Mouse (Mus musculus): ENCODE results near the gene Psmb7. TPM values are rescaled to one million over a fixed set of nuclear protein-coding genes. Genes with fewer than 3 reads are reported as not detected.

Psmb7 gene
- polyA plus RNA-seq, 1 experiment from 2014 or later, result 267 TPM

- Histone ChIP-seq H3K4me2 (replicated peaks) (no peak overlapping the region), H3K27ac (no peak overlapping the region), H3K9me3 (no peaks in the 10 kb centered on the region), H3K4me3 (no peak overlapping the region), H3K36me3 (peaks cover 25% of the 10 kb centered on the region), H3K9ac (no peak overlapping the region), H3K4me1 (0 out of 2 replicates have a peak, but pooled peaks cover 4% of the 10 kb centered on the region), H3K27me3 (no peaks in the 10 kb centered on the region)
- WGBS, result 92% methylated on average over 6 of the region's 6 CpGs
- no peak for ATAC-seq (ENCODE audit: insufficient number of reproducible peaks, insufficient read depth, low FRiP score, low TSS enrichment)
Measured at GRCm38 (mm10) chr2:38612596-38612995, 31.3 kb downstream of the Psmb7 start.

DNA sequence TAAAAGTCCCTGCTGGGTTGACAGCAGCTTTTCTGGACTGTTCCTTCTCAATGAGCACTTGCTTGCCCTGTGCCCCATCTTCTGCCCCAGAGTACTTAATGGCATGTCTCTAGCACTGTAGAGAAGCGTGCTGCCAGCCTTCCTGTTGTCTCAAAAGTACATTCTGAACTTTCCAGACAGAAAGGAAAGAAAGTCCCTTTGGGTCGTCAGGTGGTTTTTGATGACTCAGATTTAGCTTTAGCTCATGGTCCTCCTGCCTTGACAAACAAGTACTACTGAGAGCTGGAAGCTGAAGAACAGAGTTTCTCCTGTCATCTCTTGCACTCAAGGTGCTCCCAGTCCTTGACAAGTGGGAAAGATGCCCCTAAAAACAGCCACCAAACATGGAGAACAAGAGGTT, 33.7 kb downstream of the Psmb7 start:
- no peaks in the 10 kb centered on the region for H3K27me3 ChIP-seq
- H3K4me2 ChIP-seq (replicated peaks), result no peak overlapping the region
- H3K36me3 ChIP-seq, result peaks cover 26% of the 10 kb centered on the region
- no peak overlapping the region for H3K27ac ChIP-seq
- H3K4me3 ChIP-seq, result no peak overlapping the region
- H3K9ac ChIP-seq, result no peak overlapping the region
- no peaks in the 10 kb centered on the region for H3K9me3 ChIP-seq
- no peaks in the 10 kb centered on the region for H3K4me1 ChIP-seq
- no peak for ATAC-seq (ENCODE audit: insufficient number of reproducible peaks, insufficient read depth, low FRiP score, low TSS enrichment)
- 93% methylated on average over 2 of the region's 2 CpGs for WGBS

DNA sequence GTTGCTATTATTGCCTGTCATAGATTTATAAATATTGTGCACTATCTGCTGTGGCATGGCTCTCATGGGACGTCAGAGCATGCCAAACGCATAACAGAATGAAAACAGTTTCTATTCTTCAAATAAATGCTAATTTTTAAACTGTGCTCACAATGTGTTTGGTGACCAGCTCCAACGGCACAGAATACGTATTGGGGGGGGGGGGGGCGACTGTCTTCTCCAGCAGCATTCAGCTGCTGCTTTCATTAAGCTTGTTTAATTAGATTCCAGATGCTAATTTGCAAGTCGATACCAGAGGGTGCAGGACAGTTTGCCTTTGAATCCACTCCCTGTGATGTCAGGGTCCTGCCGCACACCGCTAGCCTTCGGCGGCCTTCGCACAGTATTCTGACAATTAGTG, 34.6 kb downstream of the Psmb7 start:
- no peak for ATAC-seq (ENCODE audit: insufficient number of reproducible peaks, insufficient read depth, low FRiP score, low TSS enrichment)
- Histone ChIP-seq H3K9ac (no peak overlapping the region), H3K4me1 (no peaks in the 10 kb centered on the region), H3K36me3 (peaks cover 26% of the 10 kb centered on the region), H3K4me3 (no peak overlapping the region), H3K9me3 (no peaks in the 10 kb centered on the region), H3K27ac (no peak overlapping the region), H3K4me2 (replicated peaks) (no peak overlapping the region), H3K27me3 (no peaks in the 10 kb centered on the region)
- 86% methylated on average over 11 of the region's 11 CpGs for WGBS

DNA sequence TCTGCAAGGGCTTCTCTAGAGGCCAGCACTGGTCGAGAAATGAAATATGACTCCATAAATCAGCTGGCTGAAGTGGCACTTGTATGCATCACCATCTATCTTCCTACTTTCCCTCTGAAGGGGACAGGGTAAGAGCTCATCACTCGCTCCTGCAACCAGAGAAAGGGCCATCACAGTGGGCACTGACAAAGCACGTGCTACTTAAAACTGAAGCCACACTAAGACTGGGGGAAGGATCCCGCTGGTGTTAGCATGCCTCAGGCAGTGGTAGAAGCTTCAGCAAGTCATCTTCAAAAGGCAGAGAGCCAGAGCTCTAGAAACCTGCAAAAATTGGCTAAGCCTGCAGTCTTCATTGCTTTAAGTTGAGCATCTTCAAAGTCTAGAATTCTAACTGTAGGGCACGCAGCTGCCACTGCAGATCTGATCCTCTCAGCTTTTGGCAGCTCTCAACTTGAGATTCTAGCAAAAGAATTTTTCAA, 35.0 kb downstream of the Psmb7 start:
- WGBS, result 83% methylated on average over 5 of the region's 5 CpGs

GRCm38 (mm10) chr2:38607716-38608115, 36.2 kb downstream of the Psmb7 start:
- Histone ChIP-seq H3K4me1 (no peaks in the 10 kb centered on the region), H3K9me3 (no peaks in the 10 kb centered on the region), H3K4me2 (replicated peaks) (no peak overlapping the region), H3K36me3 (peaks cover 22% of the 10 kb centered on the region), H3K27ac (no peak overlapping the region), H3K27me3 (no peaks in the 10 kb centered on the region), H3K4me3 (no peak overlapping the region), H3K9ac (no peak overlapping the region)
- no peak for ATAC-seq (ENCODE audit: insufficient number of reproducible peaks, insufficient read depth, low FRiP score, low TSS enrichment)
- 77% methylated on average over 1 of the region's 1 CpGs for WGBS

More for the DNA sequence above, 35.0 kb downstream of the Psmb7 start:
- no peak overlapping the region for H3K4me2 ChIP-seq (replicated peaks)
- H3K9ac ChIP-seq, result no peak overlapping the region
- no peak for ATAC-seq (ENCODE audit: insufficient number of reproducible peaks, insufficient read depth, low FRiP score, low TSS enrichment)
- peaks cover 26% of the 10 kb centered on the region for H3K36me3 ChIP-seq
- H3K9me3 ChIP-seq, result no peaks in the 10 kb centered on the region
- H3K4me1 ChIP-seq, result no peaks in the 10 kb centered on the region
- no peak overlapping the region for H3K27ac ChIP-seq
- H3K4me3 ChIP-seq, result no peak overlapping the region
- H3K27me3 ChIP-seq, result no peaks in the 10 kb centered on the region

DNA sequence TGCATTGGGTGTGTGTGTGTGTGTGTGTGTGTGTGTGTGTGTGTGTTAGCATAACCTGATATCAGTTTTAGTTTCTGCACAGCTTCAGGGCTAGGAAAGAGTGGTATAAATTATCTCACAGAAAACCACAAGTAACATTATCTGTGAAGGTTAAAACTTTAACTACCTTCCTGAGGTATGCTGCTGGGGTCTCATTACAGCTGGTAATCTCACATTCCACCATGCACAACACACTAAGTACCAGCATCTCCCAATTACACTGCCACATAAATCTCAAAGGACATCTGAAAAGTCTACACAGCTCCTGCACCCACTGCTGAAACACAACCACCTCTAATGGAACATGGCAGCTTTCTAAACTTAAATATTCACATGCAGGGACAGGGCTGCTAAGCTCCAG, 43.0 kb downstream of the Psmb7 start:
- Histone ChIP-seq H3K27ac (no peak overlapping the region), H3K4me2 (replicated peaks) (no peak overlapping the region), H3K9ac (no peak overlapping the region), H3K9me3 (no peaks in the 10 kb centered on the region), H3K4me1 (no peaks in the 10 kb centered on the region), H3K36me3 (0 out of 2 replicates have a peak, but pooled peaks cover 7% of the 10 kb centered on the region), H3K27me3 (no peaks in the 10 kb centered on the region), H3K4me3 (no peak overlapping the region)
- no peak for ATAC-seq (ENCODE audit: insufficient number of reproducible peaks, insufficient read depth, low FRiP score, low TSS enrichment)

DNA sequence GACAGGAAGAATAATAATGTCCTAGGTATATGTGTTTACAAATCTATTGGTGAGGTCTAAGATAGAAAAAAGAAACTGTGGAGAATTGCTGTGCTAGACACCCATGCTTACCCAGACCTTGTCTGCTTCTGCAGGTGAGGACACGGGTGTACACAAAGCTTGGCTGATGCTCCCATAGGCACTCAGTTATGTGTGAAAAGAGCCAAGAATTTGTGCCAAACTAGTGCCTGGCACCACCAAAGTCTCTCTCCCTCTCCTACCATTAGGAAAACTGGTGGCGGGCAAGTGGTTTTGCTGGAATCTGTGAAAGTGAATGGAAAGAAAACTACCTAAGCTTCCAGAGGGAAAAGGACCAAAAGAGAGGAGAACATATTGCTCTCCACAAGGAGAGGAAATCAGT, 45.5 kb downstream of the Psmb7 start:
- Histone ChIP-seq H3K4me1 (no peaks in the 10 kb centered on the region), H3K36me3 (0 out of 2 replicates have a peak, but pooled peaks cover 7% of the 10 kb centered on the region), H3K27me3 (no peaks in the 10 kb centered on the region), H3K4me3 (no peak overlapping the region), H3K4me2 (replicated peaks) (no peak overlapping the region), H3K27ac (no peak overlapping the region), H3K9ac (no peak overlapping the region), H3K9me3 (no peaks in the 10 kb centered on the region)
- no peak for ATAC-seq (ENCODE audit: insufficient number of reproducible peaks, insufficient read depth, low FRiP score, low TSS enrichment)
- WGBS, result 90% methylated on average over 2 of the region's 2 CpGs

DNA sequence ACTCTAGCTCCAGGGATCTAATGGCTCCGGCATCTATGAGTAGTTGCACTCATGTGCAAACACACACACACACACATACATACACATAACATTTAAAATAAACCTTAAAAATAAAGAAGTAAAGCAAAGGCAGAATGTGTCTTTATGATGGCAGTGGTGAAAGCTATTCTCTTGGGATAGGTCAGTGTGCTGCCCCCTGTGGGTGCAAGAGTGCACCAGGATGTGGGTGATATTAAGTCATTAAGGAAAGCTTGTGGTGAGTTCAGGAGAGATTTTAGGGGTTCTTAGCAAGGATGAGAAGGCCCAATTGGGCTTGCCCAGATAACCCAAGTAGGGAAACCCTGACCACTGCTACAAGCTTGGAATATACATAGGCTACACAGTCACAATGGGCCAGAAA, 46.0 kb downstream of the Psmb7 start:
- no peak overlapping the region for H3K4me2 ChIP-seq (replicated peaks)
- H3K27ac ChIP-seq, result no peak overlapping the region
- no peaks in the 10 kb centered on the region for H3K4me1 ChIP-seq
- 94% methylated on average over 1 of the region's 1 CpGs for whole genome bisulfite sequencing
- 0 out of 2 replicates have a peak, but pooled peaks cover 7% of the 10 kb centered on the region for H3K36me3 ChIP-seq
- H3K27me3 ChIP-seq, result no peaks in the 10 kb centered on the region
- no peak for ATAC-seq (ENCODE audit: insufficient number of reproducible peaks, insufficient read depth, low FRiP score, low TSS enrichment)
- H3K9ac ChIP-seq, result no peak overlapping the region
- no peaks in the 10 kb centered on the region for H3K9me3 ChIP-seq
- no peak overlapping the region for H3K4me3 ChIP-seq

DNA sequence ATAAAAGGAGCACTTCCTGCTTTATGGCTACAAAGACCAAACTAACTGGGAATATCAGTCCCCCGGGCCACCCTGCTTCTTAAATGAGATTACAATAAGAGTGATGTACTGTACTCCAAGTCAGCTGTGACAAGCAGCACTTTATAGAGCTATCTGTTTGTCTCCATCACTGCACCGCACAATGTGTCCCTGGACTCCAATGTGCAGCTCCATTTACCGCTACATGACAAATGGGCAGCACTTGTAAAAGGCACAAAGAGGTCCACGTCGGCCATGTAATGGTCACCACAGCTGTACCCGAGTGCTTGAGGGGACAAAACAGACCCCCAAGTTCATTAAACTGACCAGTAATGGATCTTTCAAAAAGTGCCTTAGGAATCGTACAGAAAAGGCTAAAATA, 49.0 kb downstream of the Psmb7 start:
- H3K4me2 ChIP-seq (replicated peaks), result no peak overlapping the region
- H3K9ac ChIP-seq, result no peak overlapping the region
- no peak overlapping the region for H3K4me3 ChIP-seq
- H3K36me3 ChIP-seq, result peaks cover 20% of the 10 kb centered on the region
- H3K27me3 ChIP-seq, result no peaks in the 10 kb centered on the region
- H3K4me1 ChIP-seq, result no peaks in the 10 kb centered on the region
- no peak overlapping the region for H3K27ac ChIP-seq
- 86% methylated on average over 7 of the region's 7 CpGs for WGBS
- no peaks in the 10 kb centered on the region for H3K9me3 ChIP-seq
- ATAC-seq (ENCODE audit: insufficient number of reproducible peaks, insufficient read depth, low FRiP score, low TSS enrichment), result no peak

DNA sequence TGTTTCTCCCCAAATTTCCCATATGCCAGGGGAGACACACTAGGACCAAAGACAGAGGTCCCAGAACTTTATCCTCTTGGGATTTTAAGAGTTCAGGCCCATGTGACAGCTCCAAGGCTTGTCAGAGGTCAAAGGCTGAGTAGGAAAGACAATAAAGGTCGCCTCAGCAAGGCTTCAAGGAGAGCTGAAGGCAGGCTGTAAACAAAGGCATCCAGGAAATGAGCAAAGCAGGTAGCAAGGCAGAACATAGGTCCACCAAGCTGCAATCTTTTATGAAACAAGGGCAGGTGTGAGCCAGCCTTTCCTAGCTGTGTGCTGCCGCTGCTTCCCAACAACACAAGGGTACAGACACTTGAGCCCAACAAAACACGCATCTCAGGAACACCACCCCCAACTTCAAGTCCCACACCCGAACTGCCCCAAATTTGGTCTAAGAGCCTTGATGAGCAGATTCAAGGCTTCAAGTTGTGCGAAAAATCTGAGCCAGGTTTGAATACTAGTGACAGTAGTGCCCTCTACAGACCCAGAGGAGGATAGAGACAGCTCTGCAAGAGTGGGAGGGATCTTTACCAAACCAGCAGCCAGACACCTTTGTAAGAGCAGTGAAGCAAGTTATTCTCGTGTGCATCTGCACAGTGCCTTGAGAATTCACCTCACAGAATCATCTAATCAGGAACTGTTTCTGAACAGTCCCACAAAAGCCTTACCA, 52.0 kb downstream of the Psmb7 start:
- ATAC-seq (ENCODE audit: insufficient number of reproducible peaks, insufficient read depth, low FRiP score, low TSS enrichment), result no peak
- H3K36me3 ChIP-seq, result peaks cover 40% of the 10 kb centered on the region

GRCm38 (mm10) chr2:38586733-38587132, 57.2 kb downstream of the Psmb7 start:
- Histone ChIP-seq H3K27ac (no peak overlapping the region), H3K4me1 (peaks cover 8% of the 10 kb centered on the region; the same call in 1 of the 2 replicates), H3K4me2 (replicated peaks) (no peak overlapping the region), H3K36me3 (peaks cover 68% of the 10 kb centered on the region), H3K9ac (no peak overlapping the region), H3K9me3 (no peaks in the 10 kb centered on the region), H3K27me3 (no peaks in the 10 kb centered on the region), H3K4me3 (no peak overlapping the region)
- 79% methylated on average over 6 of the region's 6 CpGs for WGBS
- no peak for ATAC-seq (ENCODE audit: insufficient number of reproducible peaks, insufficient read depth, low FRiP score, low TSS enrichment)

More for the DNA sequence above, 52.0 kb downstream of the Psmb7 start:
- H3K9ac ChIP-seq, result no peak overlapping the region
- WGBS, result 72% methylated on average over 6 of the region's 6 CpGs
- H3K4me2 ChIP-seq (replicated peaks), result no peak overlapping the region
- no peak overlapping the region for H3K4me3 ChIP-seq
- H3K27me3 ChIP-seq, result no peaks in the 10 kb centered on the region
- no peaks in the 10 kb centered on the region for H3K9me3 ChIP-seq
- no peaks in the 10 kb centered on the region for H3K4me1 ChIP-seq
- no peak overlapping the region for H3K27ac ChIP-seq

GRCm38 (mm10) chr2:38585379-38585736, 58.5 kb downstream of the Psmb7 start:
- Histone ChIP-seq H3K27ac (no peak overlapping the region), H3K4me3 (no peak overlapping the region), H3K4me1 (peaks cover 8% of the 10 kb centered on the region; the same call in 1 of the 2 replicates), H3K9me3 (no peaks in the 10 kb centered on the region), H3K9ac (no peak overlapping the region), H3K27me3 (no peaks in the 10 kb centered on the region), H3K36me3 (peaks cover 63% of the 10 kb centered on the region), H3K4me2 (replicated peaks) (no peak overlapping the region)
- 35% methylated on average over 5 of the region's 5 CpGs for WGBS
- no peak; the same call in 1 of the 2 replicates for ATAC-seq (ENCODE audit: insufficient number of reproducible peaks, insufficient read depth, low FRiP score, low TSS enrichment)
